Mouse (Mus musculus): ENCODE data around the gene Cpz.

The Cpz gene

GRCm38 (mm10) chr5:35525469-35526123 lies at the start of gene Cpz:
TSS of gene Cpz (minus strand) at chr5:35525698.
- peak; percentile 87 for DNase-seq (ENCODE audit: low spot score)

DNA sequence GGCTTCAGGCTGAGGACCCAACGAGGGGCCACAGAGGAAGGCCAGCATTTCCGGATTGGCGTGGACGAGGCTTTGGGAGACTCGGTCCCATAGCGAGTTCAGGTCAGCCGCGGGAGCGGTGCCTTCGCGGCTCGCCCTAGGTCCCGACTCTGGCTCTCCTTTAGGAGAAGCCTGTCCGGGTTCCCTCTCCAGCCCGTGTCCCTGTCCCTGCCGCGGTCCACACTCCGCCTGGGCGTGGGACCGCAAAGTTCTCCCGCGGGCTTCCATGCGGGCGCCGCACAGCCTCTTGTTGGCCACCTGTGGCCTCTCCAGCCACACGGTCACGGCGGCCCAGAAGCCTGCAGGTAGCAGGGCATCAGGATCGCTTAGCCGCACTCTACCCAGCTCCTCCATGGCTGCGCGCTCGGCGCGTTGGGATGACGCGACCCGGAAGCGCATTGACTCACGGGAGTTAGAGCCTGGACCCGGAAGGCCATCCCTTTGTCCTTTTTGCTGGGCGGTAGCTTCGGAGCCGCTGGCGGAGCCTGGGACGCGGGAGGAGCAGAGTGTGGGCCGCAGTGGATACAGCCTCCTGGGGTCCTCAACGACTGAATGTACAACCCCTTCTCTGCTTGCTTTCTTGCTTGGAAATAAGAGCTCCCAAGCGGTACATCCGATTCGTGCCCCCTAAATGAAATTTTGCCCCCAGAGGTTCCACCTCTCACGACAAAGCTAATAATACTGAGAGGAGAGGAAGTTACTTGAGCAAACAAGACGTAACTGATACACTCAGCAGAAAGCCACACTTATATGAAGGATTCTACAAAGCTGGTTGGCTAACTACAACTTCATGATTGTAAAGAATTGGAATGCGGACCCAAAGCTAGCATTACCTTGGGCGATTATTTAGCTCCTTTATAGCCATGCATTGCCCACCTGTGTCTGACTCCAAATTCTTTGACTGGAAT lies 49.4 kb upstream of the Cpz start, which contains the start of gene Trmt44:
Gene Trmt44 (minus strand): TSS at position 418 of the 947 bp plus-strand sequence.
- DNase-seq (ENCODE audit: low spot score) = peak; percentile 88

GRCm38 (mm10) chr5:35571546-35571945 lies 46.0 kb upstream of the Cpz start:
- DNase-seq (ENCODE audit: low spot score) = no peak

GRCm38 (mm10) chr5:35566632-35567031 lies 41.1 kb upstream of the Cpz start:
- no peak for DNase-seq (ENCODE audit: low spot score)

DNA sequence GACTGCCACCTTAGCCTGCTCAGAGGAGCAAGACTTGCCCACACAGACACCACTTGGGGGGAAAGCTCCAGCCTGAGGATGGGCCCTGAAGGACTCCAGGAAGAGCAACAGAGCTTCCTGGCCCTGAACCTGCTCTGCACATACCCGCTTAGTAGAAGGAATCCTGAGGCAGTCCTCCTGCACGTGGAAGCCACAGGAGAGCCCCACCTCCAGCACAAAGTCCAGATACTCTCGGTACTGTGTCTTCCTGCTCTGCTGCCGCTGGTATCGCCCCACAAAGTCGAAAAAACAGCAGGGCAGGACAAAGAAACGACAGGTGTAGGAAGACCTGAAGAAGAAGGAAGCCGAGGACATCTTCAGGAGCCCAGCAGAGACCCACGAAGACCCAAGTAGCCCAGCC lies 39.7 kb upstream of the Cpz start:
- DNase-seq (ENCODE audit: low spot score) = peak; percentile 62

DNA sequence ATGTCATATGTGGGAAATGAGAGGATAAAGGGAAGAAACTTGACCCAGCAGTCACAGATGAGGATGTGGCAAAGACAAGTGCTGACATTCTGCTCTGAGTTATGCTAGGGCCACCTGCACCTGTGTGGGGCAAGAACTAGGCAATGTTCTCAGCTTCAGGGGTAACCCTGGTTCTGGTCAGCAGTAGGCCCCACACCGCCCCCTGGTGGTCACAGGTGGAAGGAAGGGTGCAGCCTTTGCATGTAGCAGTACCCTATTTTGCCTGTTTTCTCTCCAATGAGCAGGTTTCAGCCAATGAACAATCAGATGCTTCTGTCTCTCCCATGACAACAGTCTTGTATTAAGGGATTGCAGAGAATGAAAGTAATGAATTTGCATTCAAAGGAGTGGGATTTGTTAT lies 38.0 kb upstream of the Cpz start:
- DNase-seq (ENCODE audit: low spot score) = peak; percentile 42

- no peak for DNase-seq (ENCODE audit: low spot score)
Observed at GRCm38 (mm10) chr5:35562616-35563015, 37.1 kb upstream of the Cpz start.

DNA sequence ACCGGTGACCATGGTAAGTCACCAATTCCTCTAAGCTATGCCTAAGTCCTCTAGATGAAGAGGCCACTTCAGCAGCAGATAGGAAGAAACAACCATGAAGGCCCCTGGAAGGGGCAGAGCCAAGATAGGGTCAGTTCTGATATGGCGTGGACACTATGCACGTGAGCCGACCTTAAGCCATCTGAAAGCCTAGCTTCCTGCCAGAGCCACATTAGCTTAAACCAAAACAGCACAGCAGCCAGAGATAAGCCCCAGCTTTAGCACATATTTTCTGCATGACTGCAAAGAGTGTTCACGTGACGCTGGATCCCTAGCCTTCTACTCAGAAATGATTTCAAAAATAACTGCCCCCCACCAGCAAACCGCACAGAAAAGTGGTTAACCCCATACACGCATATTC lies 33.9 kb upstream of the Cpz start:
- peak; percentile 64 for DNase-seq (ENCODE audit: low spot score)

- DNase-seq (ENCODE audit: low spot score) = no peak
Observed at GRCm38 (mm10) chr5:35557946-35558621, 32.6 kb upstream of the Cpz start.

GRCm38 (mm10) chr5:35556393-35556792 lies 30.9 kb upstream of the Cpz start:
- no peak for DNase-seq (ENCODE audit: low spot score)

DNA sequence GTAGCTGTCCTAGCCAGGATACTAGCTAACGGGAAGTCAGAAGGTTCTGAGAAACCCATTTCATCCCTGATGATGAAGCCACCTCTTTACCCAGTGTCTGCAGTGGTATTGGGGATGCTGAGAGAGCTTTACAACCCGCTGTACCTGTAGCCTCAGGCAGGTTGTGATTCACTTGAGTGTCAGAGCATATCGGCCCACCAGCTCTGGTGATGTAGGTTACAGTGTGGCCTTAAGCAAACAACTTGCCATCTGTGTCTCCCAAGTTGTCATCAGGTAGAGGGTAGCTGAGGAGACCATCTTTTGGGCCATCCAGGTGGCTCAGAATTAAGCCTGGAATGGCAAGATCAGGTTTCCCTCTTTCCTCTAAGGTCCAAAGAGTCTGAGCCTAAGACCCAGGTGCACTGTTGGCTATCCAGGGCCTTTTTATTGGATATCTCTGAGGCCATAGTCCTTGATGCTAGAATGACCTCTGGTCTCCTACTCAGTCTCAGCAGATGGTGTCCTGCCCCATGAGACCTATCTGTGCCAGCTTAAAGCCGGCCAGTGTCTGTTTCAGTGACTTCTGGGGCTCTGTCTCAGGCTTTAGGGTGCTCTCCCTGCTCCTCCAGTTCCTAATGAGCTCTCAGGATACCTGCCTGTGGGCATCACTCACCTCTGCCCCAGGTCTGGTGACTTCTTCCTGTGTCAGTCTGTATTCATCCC lies 27.5 kb upstream of the Cpz start:
- DNase-seq (ENCODE audit: low spot score) = no peak

DNA sequence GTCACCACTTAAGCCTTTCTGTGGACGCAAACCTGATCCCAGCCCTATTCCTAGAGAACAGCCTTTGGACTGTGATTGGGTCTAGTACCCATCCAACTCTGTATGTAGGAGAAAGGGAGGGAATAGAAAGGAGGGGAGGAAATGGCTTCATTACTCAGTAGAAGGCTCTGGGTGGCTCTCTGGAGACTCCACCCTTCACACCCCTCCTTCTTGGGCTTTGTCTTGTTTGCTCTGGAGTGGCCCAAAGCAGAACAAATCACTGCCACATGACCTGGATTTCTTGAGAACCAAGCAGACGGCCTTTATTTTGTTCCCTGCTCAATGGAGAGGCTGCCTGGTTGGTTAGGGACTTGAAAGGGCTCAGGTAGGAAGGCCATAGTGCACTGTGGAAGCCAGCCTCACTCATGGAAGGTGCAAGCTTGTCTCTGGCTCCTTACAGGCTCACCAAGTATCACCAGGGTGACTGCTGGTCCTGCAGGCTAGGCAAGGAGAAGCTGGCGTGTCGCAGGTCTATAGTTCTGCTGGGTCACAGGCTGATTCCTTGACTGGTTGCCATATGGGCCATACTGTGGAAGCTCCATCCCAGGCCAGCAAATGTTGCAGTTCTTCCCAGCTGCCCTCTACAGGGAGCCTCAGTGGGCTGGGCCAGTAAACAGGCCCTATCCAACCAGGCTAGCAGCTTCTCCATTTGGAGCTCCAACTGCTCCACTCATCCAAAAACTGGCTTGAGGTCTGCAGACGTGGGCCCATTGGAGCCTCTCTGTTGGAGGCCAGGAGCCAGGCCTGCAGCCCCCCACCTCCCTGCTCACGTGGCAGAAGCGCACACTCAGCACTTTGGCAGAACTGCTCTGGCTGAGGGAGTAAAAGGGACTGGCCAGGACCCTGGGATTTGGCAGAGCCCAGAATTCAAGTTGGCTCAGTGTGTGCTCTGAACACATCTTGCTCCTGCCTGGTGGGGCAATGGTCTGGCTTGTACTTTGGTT lies 26.6 kb upstream of the Cpz start:
- no peak for DNase-seq (ENCODE audit: low spot score)

DNA sequence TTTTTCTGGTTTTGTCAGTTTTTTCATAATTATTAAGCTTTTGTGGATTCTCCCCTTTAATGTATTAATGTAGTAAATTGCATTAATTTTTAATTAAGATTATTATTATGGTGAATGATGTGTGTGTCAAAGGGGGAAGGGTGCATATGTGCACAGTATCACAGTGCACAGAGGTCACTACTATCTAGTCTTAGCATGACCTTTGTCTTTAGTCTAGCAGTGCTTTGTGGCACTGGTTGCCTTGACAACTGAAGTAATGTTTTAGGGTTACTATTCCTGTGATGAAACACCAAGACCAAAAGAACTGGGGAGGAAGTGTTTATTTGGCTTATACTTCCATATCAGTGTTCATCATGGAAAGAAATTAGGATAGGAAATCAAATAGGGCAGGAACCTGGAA lies 20.6 kb upstream of the Cpz start:
- DNase-seq (ENCODE audit: low spot score) = no peak

DNA sequence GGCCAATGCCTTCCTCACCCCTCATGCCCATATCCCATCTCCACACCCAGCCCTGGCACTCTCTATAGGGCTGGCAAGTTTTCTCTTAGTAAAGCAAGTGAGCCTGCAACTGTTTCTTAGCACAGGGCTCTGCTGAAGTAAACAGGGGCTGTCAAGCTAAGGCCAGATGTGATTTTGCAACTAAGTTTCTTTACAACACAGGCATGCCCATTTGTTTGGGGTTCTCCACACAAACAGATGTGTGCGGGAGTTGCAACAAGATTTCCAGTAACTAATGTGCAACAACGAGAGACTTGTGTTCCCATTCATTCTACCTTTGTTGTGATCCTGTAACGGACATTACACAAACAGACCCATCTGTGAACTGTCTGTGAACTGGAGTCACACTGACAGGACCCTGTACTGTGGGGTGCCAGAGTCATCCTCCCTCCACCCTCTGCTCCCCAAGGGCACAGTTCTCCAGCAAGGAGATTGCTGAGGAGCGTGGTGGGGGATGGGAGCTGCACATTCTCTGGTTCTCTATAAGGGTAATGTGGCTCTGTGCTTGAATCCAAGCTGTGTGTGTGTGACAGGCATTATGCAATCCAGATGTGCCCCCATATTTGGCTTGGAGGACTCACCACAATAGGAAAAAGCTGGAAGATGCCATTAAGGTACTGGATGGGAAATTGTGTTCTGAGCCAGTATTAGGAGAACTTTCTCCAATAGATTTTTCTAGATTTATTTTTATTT lies 15.7 kb upstream of the Cpz start:
- DNase-seq (ENCODE audit: low spot score) = no peak

DNA sequence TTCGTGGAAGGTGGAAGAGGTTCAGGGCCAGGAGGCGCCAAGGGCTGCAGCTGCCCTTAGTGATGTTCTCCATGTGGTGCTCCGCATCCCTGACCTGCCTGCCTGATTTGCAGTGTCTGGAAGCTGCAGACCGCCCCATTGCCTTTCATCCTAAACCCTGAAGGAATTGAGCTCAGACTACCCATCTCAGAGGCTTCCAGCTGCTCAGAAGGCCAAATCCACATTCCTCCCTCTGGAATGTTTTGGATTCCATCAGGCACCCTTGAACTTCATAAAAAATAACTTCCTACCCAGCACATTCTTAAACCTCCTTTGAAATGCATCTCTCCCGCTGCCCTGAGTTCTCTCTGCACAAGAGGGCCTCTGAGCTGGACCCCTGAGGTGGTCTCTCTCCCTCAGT lies 15.1 kb upstream of the Cpz start:
- peak; percentile 40 for DNase-seq (ENCODE audit: low spot score)

GRCm38 (mm10) chr5:35539576-35539975 lies 14.1 kb upstream of the Cpz start:
- no peak for DNase-seq (ENCODE audit: low spot score)

- no peak for DNase-seq (ENCODE audit: low spot score)
Observed at GRCm38 (mm10) chr5:35538022-35538421, 12.5 kb upstream of the Cpz start.

DNA sequence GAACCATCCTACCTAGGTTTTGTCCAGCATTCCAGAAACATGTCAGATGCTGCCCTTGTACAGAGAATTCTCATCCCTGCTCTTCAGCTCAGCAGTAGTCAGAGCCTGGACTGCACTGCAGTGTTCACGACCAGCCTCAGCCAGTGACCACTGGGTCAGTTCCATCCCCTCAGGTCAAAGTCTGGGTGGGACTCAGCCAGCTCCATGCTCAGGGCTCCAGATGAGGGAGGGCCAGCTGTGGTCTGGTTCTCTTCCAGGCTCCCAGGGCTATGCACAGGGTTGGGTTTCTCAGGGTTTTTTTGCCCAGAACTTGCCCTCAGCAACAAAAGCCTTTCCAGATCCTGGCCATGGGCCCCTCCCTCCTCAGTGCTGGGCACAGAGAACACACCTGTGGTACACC lies 12.0 kb upstream of the Cpz start:
- no peak for DNase-seq (ENCODE audit: low spot score)

DNA sequence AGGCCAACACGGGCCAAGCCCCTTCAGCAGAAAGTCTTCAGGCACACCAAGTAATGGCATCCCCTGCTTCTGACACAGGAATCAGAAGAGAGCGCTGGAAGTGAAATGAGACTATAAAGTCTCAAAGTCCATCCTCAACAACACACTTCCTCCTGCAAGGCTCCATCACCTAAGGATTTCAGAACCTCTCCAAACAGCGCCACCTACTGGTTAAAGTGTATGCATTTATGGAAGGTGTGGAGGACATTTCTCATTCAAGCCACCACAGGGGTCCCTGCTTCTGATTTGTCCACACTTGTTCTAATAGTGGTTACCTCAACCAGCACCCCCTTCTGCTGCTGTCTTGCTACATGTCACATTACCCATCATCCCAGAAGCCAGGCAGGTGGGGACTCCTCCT lies 10.8 kb upstream of the Cpz start:
- no peak for DNase-seq (ENCODE audit: low spot score)

GRCm38 (mm10) chr5:35531586-35531985 lies 6.1 kb upstream of the Cpz start:
- DNase-seq (ENCODE audit: low spot score) = peak; percentile 40

Measured in yolk sac, embryonic 10.5 days (tissue).